Mouse (Mus musculus) lung, adult 2 months (tissue): ENCODE results near the gene Ddi2.

Source experiments
- CTCF ChIP-seq: fragments of 200-500 bp; IDR thresholded peaks from 2 replicates; pipeline ENCODE4 v1.5.1; 2011; ENCODE audit warnings: mild to moderate bottlenecking, low read length, control low read depth; ENCODE audit not compliant: insufficient read depth
- POLR2A ChIP-seq: fragments of 200-500 bp; IDR thresholded peaks from 2 replicates; pipeline ENCODE4 v1.6.1; 2011; ENCODE audit warnings: low read depth, mild to moderate bottlenecking, control low read depth, low read length, borderline replicate concordance; ENCODE audit errors: extremely low read depth

GRCm38 (mm10) chr4:141735206-141735560, 12.0 kb upstream of the Ddi2 start:
- TF ChIP-seq CTCF = no peak
- TF ChIP-seq POLR2A = no peak
